Mouse (Mus musculus): ENCODE measurements around the gene Olfml2b.
A peak's percentile ranks its signal among the peaks of the same experiment; 100 is the strongest.

Olfml2b gene

GRCm38 (mm10) chr1:170644255-170645205 is at the start of gene Olfml2b:
Gene Olfml2b, plus strand, starts transcription at chr1:170644532.
- peak; percentile 50 for DNase-seq

DNA sequence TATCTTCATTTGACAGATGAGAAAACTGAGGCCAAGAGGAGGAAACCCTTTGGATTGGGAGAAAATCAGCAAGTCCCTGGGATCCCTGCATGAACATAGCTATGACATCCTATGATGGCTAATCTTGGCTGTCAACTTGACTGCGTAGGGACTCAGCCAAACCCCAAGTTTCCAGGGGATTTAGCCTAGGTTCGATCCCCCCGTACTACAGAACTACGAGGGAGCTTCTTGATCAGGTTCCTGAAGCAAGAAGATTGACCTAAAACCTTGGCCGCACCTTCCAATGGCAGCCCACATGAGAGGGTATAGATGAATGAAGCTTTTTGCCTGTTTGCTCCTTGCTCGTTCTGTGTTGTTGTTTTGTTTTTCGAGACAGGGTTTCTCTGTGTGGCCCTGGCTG is 49.8 kb upstream of the Olfml2b start:
- DNase-seq, result no peak

DNA sequence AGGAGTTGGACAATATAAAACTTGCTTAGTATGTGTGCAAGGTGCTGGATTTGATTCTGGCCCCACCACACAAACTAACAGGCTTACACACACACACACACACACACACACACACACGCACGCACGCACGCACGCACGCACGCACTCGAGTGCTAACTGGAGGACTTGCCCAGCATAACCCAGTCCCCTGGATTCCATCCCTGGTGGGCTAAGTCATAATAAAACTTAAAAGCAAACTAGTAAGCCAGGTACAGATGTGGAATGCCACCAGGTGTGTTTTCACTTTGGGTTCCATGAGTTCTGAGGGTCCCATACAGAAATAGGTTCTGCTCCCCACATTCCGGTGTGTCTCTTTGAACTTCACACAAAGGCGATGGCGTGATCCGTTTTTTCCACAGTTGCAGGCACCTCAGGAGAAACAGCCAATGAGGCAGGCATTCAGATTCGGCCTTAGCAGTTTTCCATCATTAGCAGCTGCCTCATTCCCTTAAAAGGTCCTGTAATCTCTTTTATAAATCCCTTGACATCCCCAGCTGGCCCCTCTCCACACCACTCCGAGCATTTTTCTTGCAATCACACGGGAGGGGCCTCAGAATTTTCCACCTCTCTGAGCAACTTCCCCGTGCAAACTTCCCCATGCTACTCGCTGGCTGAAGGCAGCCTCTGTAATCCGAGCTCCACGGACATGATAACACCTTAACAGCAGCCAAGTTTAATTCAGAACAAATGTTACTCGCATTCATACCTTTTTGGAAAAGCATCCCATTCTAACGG is 38.9 kb upstream of the Olfml2b start:
- no peak for DNase-seq

- no peak for DNase-seq
Observed at GRCm38 (mm10) chr1:170607231-170607917, 37.0 kb upstream of the Olfml2b start.

DNA sequence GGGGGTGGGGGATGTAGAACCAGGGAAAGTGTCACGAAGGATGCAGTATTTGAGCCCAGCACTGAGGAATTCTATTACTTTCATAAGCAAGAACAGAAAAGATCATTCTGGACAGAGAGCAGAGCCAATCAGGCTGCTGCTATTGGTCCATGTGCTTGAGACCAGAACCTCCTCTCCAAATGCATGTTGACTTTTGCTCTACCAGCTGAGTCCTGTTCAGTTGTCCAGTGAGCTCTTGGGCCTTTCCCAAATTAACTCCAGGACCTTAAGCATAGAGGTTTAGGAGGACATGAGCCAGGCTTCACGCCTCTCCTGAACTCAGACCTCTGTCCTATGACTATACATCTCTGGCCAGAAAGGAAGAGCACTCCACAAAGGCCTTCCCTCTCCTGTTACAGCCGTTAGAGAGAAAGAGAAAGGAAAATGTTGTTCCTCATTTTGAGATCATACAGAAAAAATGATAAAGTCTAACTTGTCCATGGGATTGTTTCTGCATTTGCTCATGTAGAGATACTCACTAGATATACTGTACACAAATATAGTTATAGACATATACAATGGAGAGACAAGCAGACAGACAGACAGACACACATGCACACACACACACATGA is 35.8 kb upstream of the Olfml2b start:
- DNase-seq, result no peak

GRCm38 (mm10) chr1:170609872-170610271 is 34.5 kb upstream of the Olfml2b start:
- DNase-seq, result no peak

- DNase-seq, result no peak
Observed at GRCm38 (mm10) chr1:170610289-170610688, 34.0 kb upstream of the Olfml2b start.

DNA sequence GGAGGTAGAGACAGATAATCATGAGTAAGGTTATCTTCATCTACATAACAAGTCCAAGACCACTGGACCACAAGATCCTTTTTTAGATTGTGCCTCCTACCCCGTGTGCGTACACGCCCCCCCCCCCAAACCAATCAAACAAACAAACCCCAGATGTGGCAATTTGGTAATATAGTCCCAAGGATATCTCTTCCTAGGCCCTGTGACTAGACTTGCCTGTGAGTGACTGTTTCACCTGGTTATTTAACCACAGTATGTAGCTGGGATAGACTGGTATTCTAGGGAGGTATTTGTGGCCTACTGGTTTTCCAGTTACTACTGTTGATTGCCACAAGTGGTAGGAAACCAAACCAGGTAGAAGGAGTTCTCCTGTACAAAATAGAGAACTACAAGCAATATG is 33.6 kb upstream of the Olfml2b start:
- DNase-seq, result no peak

- DNase-seq, result no peak
Observed at GRCm38 (mm10) chr1:170611631-170612030, 32.7 kb upstream of the Olfml2b start.

DNA sequence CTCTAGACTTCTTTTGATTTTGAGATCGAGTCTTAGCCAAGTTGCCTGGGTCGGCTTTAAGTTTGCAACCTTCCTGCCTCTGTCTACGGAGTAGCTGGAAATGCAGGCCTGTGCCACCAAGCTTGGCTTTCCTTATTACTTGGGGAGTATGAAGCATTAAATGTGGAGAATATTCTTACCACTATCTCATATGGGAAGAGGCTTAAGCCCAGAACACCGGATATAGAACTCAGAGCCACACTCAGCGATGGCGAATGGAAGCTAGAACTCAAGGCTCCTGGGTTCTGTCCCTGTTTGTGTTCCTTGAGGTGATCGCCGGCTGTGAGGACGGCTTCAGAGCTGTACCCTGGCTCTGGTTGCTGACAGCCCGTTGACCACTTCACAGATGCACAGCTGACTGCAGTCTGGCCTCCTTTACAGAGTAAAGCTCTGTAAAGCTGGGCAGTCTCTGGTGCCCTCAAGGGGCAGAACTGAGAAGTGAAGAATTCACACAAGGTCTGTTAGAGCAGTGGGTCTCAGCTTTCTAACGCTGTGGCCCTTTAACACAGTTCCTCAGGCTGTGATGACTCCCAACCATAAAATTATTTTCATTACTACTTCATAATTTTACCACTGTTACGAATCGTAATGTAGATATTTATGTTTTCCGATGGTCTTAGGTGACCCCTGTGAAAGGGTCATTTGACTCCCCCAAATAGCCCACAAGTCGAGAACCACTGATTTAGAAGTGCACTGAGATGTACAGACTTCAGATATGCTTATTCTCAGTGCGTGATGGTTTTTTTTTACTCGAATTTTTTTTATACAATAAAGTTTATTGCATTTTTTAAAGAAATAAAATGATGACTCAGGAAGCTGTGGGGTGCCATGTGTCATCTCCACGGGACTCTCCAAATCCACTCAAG is 31.1 kb upstream of the Olfml2b start:
- peak; percentile 59 for DNase-seq

GRCm38 (mm10) chr1:170619686-170620374 is 24.5 kb upstream of the Olfml2b start:
- no peak for DNase-seq

DNA sequence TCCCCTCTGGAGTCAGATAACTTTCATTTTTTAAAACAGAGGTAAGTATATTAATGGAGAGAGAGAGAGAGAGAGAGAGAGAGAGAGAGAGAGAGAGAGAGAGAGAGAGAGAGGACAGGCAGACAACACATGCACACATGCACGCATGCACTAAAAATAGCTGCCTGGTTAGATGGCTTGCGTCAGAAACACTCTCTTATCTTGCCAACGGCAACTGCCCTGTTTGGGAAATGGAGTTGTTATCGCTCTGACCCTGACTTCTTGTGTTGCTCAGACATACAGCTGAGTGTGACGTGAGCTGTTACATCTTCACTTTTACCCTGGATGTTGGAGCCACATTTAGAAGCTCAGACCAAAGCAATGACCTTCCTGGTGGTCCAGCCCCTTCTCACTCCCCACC is 21.4 kb upstream of the Olfml2b start:
- DNase-seq, result no peak

GRCm38 (mm10) chr1:170623432-170623831 is 20.9 kb upstream of the Olfml2b start:
- no peak for DNase-seq

- no peak for DNase-seq
Observed at GRCm38 (mm10) chr1:170630489-170630888, 13.8 kb upstream of the Olfml2b start.

- DNase-seq, result no peak
Observed at GRCm38 (mm10) chr1:170631571-170631970, 12.8 kb upstream of the Olfml2b start.

GRCm38 (mm10) chr1:170632385-170632784 is 11.9 kb upstream of the Olfml2b start:
- DNase-seq, result peak; percentile 80

GRCm38 (mm10) chr1:170632856-170633255 is 11.5 kb upstream of the Olfml2b start:
- DNase-seq, result no peak

GRCm38 (mm10) chr1:170638941-170639340 is 5.4 kb upstream of the Olfml2b start:
- DNase-seq, result no peak

DNA sequence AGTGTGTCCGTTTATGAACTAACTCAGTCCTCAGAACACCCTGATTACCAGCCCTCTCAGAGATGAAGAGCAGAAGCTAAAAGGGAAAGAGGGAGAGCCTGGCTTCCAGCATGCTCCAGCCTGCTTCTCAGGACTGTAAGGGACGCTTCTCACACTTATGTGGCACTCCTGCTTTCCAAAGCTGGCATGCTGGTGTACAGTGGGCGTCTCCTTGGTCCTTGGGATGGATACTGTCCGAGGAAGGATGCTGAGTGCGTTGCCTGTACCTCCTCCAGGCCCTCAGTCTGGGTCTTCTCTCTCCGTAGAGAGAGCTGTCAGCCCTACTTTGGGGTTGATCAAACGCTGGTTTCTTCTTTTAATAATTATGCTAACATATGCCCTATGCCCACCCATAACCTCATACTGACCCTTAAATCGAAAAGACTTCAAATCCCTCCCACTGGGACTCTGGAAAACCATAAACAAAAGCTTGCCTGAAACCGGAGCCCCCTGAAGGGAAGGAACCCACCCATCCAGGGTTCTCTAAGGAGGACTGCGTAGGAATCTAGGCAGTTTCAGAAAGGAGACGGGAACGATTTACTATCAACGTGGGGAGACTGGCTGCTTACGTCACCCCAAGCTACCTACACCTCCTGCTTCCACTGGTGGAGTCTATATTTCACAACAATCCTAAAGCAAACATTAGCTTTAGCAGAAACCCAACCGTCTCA is 1.7 kb downstream of the Olfml2b start:
- no peak for DNase-seq

DNA sequence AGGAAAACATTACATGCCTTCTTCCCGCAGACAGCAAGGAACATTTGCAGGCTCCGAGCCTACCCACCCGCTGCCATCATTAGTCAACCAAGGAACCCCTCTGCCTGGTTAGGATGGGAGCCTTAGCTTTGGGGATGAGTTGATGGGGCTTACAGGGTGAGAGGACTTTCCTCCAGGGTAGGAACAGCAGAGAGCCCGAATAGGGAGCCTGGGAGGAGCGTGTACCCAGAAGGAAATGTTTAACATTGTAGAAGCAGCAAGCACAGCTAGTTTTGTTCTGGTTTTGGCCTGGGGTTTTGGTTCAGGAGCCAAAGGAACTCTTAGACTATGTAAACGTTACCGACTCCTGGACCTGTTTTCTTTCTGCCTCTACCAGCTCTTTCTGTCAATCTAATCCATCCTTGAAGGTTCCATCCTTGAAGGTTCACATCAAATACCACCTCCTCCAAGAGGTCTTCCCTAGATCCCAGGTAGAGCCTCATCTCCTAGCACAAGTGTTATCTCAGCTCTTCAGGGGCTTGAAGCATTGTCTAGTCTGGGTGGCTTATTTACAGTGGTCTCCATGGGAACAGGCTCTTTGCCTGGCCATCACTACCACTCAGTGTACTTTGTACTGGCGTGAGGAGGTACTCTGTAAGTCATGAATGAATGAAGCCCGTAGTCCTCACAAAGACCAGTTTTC is 2.4 kb downstream of the Olfml2b start:
- no peak for DNase-seq
